Mouse (Mus musculus): Measurements from ENCODE around the gene Hist1h2ag.

Gene Hist1h2ag

DNA sequence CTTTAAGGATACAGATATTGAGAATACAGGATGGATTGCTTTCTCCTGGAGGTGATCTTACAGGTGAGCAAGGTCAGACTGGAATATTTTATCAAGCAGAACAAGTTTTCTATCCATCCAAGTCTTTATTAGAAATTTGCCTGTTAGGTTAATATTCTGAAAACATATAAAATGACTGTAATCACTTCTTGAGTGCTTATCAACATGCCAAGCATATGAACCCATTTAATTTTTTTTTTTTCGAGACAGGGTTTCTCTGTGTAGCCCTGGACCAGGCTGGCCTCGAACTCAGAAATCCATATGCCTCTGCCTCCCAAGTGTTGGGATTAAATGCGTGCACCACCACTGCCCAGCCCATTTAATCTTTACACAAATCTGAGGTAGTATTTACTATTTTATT lies 5.8 kb downstream of the Hist1h2ag start:
- no peak for DNase-seq (ENCODE audit: low spot score)

DNA sequence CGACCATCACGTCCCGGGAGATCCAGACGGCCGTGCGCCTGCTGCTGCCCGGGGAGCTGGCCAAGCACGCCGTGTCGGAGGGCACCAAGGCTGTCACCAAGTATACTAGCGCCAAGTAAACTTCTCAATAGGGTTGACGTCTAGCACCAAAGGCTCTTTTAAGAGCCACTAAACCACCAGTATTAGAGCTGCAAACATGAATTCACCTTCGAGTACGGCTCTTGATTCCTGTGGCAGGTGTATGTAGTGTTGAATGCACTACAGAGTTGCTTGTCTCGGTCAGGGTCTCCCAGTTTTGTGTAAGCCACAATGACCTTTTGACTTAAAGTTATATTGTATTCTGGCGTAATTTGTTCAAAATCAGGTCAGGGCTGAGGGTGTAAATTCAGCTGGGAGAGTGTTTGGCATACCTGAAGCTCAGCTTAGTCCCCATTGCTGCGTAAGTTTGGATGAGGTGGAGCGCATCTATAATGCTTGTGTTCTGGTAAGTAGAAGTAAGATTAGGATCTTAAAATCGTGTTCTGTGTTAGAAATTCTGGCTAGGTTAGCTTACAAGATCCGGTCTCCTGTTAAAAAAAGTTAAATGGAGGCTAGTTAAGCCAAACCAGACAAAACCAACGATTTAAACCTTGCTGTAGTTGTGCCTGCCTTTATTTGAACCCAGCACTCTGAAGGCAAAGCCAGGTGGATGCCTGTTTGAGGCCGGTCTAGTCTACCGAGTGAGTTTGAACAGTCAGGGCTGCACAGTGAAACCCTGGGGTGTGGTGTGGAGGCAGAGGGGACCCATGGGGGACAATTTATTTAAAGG lies 6.4 kb downstream of the Hist1h2ag start:
- peak; percentile 62 for DNase-seq (ENCODE audit: low spot score)

DNA sequence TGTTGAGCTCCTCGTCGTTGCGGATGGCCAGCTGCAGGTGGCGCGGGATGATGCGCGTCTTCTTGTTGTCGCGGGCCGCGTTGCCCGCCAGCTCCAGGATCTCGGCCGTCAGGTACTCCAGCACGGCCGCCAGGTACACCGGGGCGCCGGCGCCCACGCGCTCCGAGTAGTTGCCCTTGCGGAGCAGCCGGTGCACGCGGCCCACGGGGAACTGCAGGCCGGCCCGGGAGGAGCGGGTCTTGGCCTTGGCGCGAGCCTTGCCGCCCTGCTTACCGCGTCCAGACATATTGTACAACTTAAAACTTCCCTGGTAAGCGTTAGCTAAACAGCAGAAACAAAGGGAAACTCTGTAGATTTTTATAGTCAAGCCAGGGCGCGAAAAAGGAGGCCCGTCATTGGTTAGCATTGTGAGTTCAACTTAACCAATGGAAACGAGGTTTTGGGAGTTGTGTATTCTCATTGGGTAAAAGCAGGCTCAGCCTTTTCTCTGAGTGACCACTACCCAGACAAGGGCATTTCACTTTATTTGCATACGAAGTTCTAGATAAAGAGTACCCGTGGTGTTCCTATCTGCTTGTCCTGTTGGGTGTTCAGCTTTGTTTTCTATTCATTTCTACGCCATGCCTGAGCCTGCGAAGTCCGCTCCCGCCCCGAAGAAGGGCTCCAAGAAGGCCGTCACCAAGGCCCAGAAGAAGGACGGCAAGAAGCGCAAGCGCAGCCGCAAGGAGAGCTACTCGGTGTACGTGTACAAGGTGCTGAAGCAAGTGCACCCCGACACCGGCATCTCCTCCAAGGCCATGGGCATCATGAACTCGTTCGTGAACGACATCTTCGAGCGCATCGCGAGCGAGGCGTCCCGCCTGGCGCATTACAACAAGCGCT lies 7.2 kb downstream of the Hist1h2ag start, which contains the start of the genes Hist1h2ah and Hist1h2bk:
Gene Hist1h2ah, minus strand, starts transcription at position 302 of the 882 bp plus-strand sequence.
Gene Hist1h2bk, plus strand, starts transcription at position 604 of the 882 bp plus-strand sequence.
- DNase-seq (ENCODE audit: low spot score) = peak; percentile 97

DNA sequence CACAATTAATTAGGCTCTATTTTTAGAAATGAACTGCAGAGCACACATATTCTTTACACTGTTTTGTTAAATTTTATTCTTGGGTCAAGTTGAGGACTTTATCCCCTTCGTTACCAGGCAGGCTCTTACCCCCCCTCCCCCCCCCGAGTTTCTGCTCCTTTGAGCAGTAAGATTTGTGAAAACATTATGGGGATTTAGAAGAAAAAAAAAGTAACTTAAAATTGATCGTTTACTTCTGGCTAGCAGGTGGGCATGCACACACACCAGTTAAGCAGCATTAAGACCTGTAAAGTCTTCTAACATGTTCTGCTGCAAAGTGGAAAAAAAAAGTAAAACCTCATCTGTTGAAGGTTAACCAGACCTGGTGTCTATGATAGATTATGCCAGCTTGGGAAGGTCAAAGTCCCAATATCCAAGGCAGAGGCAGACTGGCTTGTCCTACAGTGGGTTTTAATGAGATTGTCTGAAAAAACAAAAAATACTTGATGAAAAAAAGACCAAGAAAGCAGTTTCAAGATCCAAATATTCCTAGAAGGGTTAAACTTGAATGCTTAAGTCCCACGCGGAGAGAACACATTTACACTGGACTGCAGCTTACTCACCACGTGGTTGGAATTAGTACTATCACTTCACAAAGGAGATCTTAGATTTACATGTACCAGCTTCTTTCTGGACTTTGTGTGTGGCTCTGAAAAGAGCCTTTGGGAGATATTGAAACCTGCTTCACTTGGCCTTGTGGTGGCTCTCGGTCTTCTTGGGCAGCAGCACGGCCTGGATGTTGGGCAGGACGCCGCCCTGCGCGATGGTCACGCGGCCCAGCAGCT lies 8.1 kb downstream of the Hist1h2ag start:
- DNase-seq (ENCODE audit: low spot score) = peak; percentile 70

DNA sequence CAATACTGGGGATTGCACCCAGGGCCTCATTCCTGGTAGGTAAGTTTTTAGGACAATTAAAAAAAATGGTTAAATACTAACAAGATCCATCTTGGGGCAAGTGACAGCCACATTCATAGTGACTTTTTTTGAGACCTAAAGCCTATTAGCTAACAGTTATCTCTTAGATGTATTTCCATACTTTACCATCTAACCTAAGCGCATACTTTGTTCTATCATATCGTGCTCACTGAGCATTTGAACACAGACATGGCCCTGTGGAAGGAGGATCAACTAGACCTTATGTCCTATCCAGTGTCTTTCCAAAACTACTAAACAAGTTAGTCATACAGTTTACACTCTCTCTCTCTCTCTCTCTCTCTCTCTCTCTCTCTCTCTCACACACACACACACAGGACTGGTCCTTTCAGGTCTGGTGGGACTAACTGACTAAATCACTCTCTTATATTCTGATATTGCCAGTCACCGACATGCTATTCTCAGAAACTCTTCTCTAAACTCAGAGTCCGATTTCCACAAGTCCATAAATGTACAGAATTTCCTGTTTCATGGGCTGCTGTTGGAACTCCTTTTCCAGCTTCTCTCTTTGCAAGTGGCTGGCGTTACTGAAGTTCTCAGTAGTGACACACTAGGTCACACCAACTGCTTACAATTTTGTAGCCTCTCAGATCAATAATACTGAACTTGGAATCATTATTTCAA lies 8.9 kb downstream of the Hist1h2ag start:
- DNase-seq (ENCODE audit: low spot score) = no peak

DNA sequence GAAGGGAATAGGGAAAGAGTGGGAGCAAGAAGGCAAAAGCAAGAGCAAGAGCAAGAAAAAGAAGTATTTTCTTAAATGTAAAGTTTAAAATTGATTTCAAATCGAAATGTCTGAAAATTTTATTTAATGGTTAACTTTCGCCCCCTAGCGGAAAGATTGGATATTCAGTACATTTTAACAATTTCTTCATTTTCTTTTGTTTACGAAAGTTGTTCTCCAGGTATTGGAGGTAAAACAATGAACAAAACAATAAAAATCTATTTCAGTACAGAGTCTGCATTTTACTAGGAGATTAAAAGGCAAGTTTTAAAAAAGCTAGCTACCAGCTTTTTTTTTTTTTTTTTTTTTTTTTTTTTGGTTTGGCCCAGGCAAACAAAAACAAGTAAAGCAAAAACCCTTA lies 12.3 kb downstream of the Hist1h2ag start:
- DNase-seq (ENCODE audit: low spot score) = peak; percentile 75

DNA sequence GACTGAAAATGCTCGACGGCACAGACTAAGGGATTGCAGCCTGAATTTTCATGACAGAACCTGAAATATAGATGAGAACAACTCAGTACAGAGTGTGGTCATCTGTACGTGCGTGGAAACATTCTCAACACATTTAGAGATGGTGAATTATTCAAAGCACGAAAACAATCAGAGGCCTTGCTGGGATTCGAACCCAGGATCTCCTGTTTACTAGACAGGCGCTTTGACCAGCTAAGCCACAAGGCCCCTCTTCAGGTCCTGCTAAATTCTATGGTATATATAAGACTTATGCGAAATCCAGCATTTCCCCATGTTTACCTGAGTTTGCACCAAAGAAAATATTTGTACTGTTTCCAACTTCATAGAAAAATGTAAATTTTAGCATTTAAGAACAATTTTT lies 12.8 kb downstream of the Hist1h2ag start:
- DNase-seq (ENCODE audit: low spot score) = peak; percentile 66

DNA sequence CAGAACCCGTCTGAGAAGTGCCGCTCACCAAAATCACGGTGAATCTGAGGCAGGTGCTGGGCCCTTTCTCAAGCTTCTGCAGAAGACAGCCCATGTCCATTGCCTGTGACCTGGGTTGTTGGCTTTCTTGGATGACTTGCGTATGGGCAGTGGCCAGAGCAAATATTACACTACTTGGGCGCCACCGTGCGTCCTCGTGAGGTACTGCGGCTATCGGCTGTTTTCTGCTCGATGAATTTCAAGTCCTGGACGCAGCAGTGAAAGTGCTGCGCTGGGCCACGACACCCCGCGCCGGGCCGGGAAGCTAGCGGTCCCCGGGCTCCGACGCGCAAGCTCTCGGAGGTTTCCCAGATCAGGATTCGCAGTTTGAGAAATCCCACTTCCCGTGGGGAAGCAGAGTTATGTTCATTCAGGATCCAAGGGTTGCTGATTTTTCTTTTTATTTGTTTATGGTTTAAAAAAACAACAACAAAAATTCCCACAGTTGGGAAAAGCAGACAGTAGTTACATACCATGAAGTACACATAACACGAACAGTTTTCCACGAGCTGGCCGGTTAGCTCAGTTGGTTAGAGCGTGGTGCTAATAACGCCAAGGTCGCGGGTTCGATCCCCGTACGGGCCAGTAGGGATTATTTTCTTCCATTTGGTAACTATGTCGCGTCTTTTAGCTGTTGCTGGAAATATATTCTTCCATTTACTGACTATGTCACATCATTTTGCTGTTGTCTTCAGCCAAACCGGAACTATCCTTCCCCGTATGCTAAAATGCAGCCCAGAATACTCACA lies 13.9 kb downstream of the Hist1h2ag start:
- peak; percentile 97 for DNase-seq (ENCODE audit: low spot score)

DNA sequence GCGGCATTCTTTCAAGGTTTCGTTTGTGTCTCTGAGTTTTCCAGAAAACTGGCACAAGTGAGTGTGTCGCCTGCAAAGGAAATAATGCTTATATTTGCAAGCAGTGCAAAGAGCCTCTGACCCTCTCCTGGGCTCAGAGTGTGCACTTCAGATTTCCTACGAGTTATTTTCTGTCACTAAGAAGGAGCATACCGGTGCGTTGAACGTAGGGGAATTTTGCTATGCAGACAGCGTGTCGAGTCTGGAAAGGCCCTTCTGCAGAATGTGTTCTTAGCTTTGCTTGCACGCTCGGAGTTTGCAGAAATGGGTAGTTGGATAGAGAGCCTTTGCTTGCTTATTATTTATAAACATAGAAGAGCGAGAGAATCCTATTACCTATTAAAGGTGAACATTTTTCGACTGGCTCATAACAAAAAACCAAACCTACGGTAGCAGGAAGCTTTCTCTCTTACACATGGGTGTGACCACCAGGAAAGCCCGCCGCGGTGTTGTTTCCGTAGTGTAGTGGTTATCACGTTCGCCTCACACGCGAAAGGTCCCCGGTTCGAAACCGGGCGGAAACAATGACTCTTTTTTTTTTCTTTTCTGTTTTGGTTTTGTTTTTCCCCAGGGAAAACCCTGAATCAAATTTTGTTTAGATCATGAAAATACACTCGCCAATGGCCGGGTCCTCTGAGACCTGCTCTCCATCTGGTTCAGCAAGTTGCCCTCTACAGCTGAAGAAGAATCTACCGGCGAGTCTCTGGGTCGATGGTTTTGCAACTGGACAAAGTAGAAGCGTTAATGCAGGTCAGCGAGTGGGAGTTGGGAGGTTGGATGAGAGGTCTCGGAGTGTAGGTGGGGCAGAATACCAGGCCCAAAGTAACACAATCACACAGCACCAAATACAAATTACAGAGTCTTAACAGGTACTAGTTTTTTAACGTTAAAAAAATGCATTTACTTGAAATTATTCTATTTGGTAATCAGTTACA lies 16.4 kb downstream of the Hist1h2ag start:
- peak; percentile 97 for DNase-seq (ENCODE audit: low spot score)

DNA sequence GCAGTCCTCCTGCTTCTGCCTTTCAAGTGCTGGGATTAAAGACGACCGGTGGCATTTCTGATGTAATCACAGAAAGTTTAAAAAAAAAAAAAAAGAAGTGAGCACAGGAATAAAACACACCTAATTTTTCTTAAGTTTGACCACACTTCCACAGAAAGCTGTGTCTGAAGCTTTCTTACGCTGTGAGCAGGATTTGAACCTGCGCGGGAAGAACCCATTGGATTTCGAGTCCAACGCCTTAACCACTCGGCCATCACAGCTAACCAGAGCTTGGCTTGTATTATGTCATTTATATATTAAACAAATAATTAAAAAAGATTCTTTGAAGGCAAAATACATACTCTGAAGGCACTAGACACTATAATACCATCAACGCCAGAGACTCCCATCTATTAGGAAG lies 20.5 kb downstream of the Hist1h2ag start:
- peak; percentile 92 for DNase-seq (ENCODE audit: low spot score)

DNA sequence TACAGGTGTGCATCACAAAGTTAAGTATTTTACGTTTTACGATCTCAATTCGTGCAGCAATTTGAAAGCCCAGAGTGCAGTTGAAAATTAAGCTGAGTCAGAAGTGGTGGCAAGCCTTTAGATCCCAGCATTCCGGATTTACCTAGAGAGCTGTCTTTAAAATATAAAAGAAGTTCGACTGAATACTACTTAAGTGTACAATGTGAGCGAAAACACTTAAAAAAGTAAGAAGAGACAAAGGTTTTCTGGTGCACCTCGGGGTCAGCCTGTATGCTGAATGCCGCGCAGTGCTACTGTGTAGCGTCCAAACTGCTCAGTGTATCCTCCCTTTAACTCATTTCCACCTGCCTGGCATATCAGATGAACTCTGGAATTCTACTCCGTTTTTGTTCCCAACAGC lies 21.2 kb downstream of the Hist1h2ag start:
- DNase-seq (ENCODE audit: low spot score) = peak; percentile 61

DNA sequence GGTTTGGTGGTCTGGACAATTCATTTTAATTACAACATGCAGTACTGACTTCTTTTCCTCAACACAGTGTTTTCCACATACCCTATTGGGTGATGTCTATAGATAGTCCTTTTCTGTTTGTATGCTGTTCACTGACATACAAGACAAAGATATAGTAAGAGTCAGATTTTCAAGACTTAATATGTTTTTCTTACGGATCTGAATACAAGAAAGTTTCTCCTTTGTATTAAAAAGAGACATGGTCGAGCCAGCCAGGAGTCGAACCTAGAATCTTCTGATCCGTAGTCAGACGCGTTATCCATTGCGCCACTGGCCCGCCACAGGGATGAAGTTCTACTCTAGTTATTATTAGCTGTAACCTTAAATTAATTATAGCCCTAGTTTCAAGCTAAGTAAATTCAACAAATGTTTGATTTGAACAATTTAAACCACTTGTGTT lies 21.8 kb downstream of the Hist1h2ag start:
- peak; percentile 86 for DNase-seq (ENCODE audit: low spot score)

DNA sequence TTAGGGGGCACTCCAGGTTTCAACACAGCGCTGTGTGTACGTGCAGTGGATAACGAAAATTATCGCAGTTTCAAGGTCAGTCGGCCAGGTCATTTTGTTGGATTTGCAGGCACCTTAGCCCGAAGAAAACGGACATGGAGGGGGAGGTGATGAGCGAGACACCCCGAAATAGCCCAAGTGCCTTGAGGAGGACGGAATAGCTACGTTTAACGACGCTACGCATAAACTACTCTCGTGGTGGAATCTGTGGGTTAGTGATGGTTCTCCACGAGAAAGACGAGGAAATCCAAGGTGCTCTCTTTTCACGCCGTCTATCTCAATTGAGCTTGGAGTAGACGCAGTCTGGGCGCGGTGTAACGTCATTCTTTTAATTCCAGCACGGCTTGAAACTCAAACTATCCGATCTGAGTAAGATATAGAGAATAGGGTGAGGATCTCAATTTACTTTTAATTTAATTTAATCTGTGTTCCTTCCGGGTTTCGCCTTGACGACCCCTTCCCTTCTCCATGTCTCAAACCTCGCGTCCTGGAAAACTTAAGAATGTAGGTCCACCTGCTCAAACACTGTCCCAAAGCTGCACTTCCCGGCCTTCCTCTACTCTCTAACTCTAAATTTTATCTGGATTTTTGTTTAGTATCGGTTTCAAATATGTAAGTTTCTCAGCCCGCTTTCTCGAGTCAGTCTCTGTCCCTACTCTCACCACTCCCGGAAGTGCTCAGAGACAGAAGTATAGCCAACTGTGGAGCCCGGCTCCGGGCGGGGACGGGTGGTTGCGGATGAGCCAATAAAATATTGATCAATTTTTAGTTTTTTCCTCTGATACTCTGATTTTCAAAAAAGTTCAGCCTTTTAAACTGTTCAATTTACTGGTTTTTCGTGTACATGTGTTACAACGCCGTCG lies 22.6 kb downstream of the Hist1h2ag start:
- DNase-seq (ENCODE audit: low spot score) = peak; percentile 50

DNA sequence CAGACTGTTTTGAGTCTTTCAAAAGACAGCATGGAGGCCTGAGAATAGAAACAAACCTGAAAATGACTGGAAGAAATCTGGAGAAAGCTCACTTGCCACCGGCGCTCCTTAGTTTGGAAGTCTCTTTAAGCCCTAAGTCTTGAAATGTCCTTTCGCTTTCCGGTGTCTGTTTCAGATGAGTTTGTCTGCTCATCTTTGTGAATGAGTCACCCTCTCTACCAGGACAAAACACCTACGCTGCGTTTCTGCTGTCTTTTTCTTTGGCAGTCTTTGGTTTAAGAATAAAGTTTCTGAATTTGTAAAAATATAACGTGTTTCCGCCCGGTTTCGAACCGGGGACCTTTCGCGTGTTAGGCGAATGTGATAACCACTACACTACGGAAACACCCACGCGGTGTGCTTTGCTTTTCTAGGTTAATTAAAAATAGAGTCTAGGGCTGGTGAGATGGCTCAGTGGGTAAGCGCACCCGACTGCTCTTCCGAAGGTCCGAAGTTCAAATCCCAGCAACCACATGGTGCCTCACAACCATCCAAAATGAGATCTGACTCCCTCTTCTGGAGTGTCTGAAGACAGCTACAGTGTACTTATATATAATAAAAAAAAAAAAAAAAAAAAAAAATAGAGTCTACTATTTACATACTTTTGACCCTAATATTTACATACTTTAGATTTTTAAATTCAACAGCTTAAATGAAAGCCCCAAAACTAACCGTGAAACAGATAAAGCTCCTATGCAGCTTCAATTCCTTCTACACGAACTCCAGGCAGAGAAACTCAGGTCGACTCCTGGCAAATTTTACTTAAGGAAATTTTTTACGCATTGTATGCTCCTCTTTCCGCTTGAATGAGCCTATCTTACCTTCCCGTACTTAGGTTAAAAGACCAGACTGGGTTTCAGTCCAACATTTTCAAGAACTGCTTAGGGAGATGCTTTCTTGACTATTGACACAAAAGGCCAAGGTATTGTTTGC lies 27.0 kb downstream of the Hist1h2ag start:
- DNase-seq (ENCODE audit: low spot score) = peak; percentile 86

DNA sequence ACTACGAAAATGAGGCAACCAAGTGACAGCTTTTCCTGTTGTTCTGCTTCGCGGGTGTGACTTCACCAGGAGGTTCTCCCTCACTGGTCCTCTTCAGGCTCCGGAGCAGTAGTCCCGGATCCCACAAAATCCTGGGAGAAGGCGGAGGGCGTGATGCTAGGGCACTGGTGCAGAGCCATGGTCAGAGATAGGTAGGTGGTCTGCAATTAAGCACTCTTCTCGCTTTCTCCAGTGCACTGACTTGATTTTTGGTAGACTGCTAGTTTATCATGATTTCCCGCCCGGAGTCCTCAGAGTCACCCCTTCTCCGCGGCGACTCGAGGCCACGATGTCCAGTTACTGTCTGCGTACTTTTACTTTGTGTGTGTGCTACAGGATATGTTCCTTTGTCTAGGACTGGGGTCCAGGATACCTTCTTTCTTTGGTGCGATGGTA lies 28.3 kb downstream of the Hist1h2ag start:
- DNase-seq (ENCODE audit: low spot score) = no peak

DNA sequence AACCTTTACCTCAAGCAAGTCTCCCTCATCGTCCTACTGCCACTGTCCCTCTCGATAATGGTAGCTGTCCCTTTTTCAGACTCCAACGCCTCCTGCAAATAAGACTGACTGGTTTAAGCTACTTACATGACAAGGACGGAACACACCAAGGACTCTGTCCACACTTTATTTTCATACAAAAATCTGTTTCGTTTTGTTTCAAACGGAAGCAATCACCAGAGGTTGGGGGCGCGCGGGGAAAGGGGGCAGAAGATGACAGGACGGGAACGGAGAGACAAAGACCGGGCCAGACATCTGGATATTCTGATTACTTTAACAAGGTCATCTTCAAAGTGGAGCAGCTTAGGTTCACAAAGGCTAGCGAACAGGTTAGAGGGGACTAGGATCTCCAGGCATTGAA lies 29.0 kb downstream of the Hist1h2ag start:
- no peak for DNase-seq (ENCODE audit: low spot score)

DNA sequence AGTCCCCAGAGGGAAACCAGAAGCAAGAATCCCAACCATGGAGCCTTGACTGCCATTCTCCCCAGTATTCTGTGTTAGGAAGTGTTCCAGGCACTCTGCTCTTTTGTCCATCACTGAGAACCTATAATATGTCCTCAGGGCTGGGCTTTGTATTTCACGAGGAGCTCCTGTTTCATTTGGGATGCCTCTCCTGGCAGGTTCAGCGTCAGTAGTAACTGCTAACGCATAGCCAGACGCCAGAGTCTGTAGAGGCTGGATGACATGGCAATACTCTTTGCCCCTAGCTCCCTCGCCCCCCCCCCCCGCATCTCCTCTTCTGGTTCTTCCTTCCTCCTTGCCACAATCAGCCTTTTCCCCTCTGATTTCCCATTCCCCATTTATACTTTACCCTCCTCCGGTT lies 33.1 kb downstream of the Hist1h2ag start, which contains the start of gene Prss16:
Gene Prss16, minus strand, starts transcription at position 101 of the 400 bp plus-strand sequence.
- no peak for DNase-seq (ENCODE audit: low spot score)

Measured in retina, embryonic 14.5 days (tissue).